Mouse (Mus musculus) C2C12 (cell line): ENCODE data around the gene Anapc5.

Experiments
- CTCF ChIP-seq: IDR thresholded peaks from one replicate; pipeline ENCODE4 v1.5.1; 2011; ENCODE audit not compliant: control insufficient read depth, insufficient read depth, insufficient read length
- MYOG ChIP-seq: IDR thresholded peaks from one replicate; pipeline ENCODE4 v1.6.1; 2011; ENCODE audit not compliant: control insufficient read depth, insufficient read length; ENCODE audit errors: extremely low read depth

- TF ChIP-seq CTCF (no peak), MYOG (no peak)
These were observed 11.9 kb upstream of the Anapc5 start for GRCm38 (mm10) chr5:122832996-122833395.
